Mouse (Mus musculus): ENCODE data around the gene Dus2. TPM values are rescaled to one million over a fixed set of nuclear protein-coding genes. Genes with fewer than 3 reads are reported as not detected.

Dus2 gene
- total RNA-seq (2017) = 19.4 and 19.6 TPM in 2 replicates

- ATAC-seq (ENCODE audit: extremely low read depth, insufficient number of reproducible peaks, low FRiP score, poor library complexity, severe bottlenecking) = peak; percentile 78
These were observed at the start of gene Dus2 for GRCm38 (mm10) chr8:105990856-105991387. TSS of gene Dus2 (plus strand) at chr8:105991337.

- ATAC-seq (ENCODE audit: extremely low read depth, insufficient number of reproducible peaks, low FRiP score, poor library complexity, severe bottlenecking) = no peak
These were observed 49.1 kb upstream of the Dus2 start for GRCm38 (mm10) chr8:105942026-105942425.

- ATAC-seq (ENCODE audit: extremely low read depth, insufficient number of reproducible peaks, low FRiP score, poor library complexity, severe bottlenecking) = no peak
These were observed 48.6 kb upstream of the Dus2 start for GRCm38 (mm10) chr8:105942542-105942941.

GRCm38 (mm10) chr8:105943321-105943739, 47.8 kb upstream of the Dus2 start, which contains the start of gene Lcat:
TSS of gene Lcat (minus strand) at chr8:105943382.
- ATAC-seq (ENCODE audit: extremely low read depth, insufficient number of reproducible peaks, low FRiP score, poor library complexity, severe bottlenecking) = no peak

- no peak for ATAC-seq (ENCODE audit: extremely low read depth, insufficient number of reproducible peaks, low FRiP score, poor library complexity, severe bottlenecking)
These were observed 41.8 kb upstream of the Dus2 start for GRCm38 (mm10) chr8:105949350-105949749.

- ATAC-seq (ENCODE audit: extremely low read depth, insufficient number of reproducible peaks, low FRiP score, poor library complexity, severe bottlenecking) = no peak
These were observed 40.0 kb upstream of the Dus2 start for GRCm38 (mm10) chr8:105951057-105951659.

- no peak for ATAC-seq (ENCODE audit: extremely low read depth, insufficient number of reproducible peaks, low FRiP score, poor library complexity, severe bottlenecking)
These were observed 34.6 kb upstream of the Dus2 start for GRCm38 (mm10) chr8:105956556-105956955.

- no peak for ATAC-seq (ENCODE audit: extremely low read depth, insufficient number of reproducible peaks, low FRiP score, poor library complexity, severe bottlenecking)
These were observed 33.3 kb upstream of the Dus2 start for GRCm38 (mm10) chr8:105957813-105958212.

- no peak for ATAC-seq (ENCODE audit: extremely low read depth, insufficient number of reproducible peaks, low FRiP score, poor library complexity, severe bottlenecking)
These were observed 31.8 kb upstream of the Dus2 start for GRCm38 (mm10) chr8:105959350-105959749.

- ATAC-seq (ENCODE audit: extremely low read depth, insufficient number of reproducible peaks, low FRiP score, poor library complexity, severe bottlenecking) = no peak
These were observed 30.0 kb upstream of the Dus2 start for GRCm38 (mm10) chr8:105961101-105961500.

- ATAC-seq (ENCODE audit: extremely low read depth, insufficient number of reproducible peaks, low FRiP score, poor library complexity, severe bottlenecking) = no peak
These were observed 29.6 kb upstream of the Dus2 start for GRCm38 (mm10) chr8:105961536-105961935.

- no peak for ATAC-seq (ENCODE audit: extremely low read depth, insufficient number of reproducible peaks, low FRiP score, poor library complexity, severe bottlenecking)
These were observed 26.5 kb upstream of the Dus2 start for GRCm38 (mm10) chr8:105964506-105965265.

GRCm38 (mm10) chr8:105965266-105965904, 25.8 kb upstream of the Dus2 start:
- ATAC-seq (ENCODE audit: extremely low read depth, insufficient number of reproducible peaks, low FRiP score, poor library complexity, severe bottlenecking) = 0 out of 2 replicates have a peak, but pooled peaks have one; percentile 18

GRCm38 (mm10) chr8:105965905-105966341, 25.2 kb upstream of the Dus2 start, which contains the start of gene Slc12a4:
TSS of gene Slc12a4 (minus strand) at chr8:105966097.
- peak; percentile 16; the same call in 1 of the 2 replicates for ATAC-seq (ENCODE audit: extremely low read depth, insufficient number of reproducible peaks, low FRiP score, poor library complexity, severe bottlenecking)

GRCm38 (mm10) chr8:105966692-105967311, 24.3 kb upstream of the Dus2 start:
- ATAC-seq (ENCODE audit: extremely low read depth, insufficient number of reproducible peaks, low FRiP score, poor library complexity, severe bottlenecking) = no peak

- no peak for ATAC-seq (ENCODE audit: extremely low read depth, insufficient number of reproducible peaks, low FRiP score, poor library complexity, severe bottlenecking)
These were observed 21.8 kb upstream of the Dus2 start for GRCm38 (mm10) chr8:105969367-105969766.

- ATAC-seq (ENCODE audit: extremely low read depth, insufficient number of reproducible peaks, low FRiP score, poor library complexity, severe bottlenecking) = no peak
These were observed 20.0 kb upstream of the Dus2 start for GRCm38 (mm10) chr8:105971019-105971720.

GRCm38 (mm10) chr8:105975363-105975762, 15.8 kb upstream of the Dus2 start:
- ATAC-seq (ENCODE audit: extremely low read depth, insufficient number of reproducible peaks, low FRiP score, poor library complexity, severe bottlenecking) = no peak
